Mouse (Mus musculus): ENCODE measurements at regions not wholly inside any gene's neighbourhood (a gene's known extent, or its start where the extent isn't known, plus 50 kb on each side); places are given as distances from the start of the nearest gene placed in this dataset.

GRCm38 (mm10) chr1:119282416-119282815, 139.6 kb downstream of the Inhbb start:
- no peaks in the 10 kb centered on the region for H3K27me3 ChIP-seq
- no peaks in the 10 kb centered on the region for H3K4me1 ChIP-seq
- no peak for ATAC-seq (ENCODE audit: insufficient number of reproducible peaks, insufficient read depth, low FRiP score, low TSS enrichment)
- H3K9me3 ChIP-seq = no peaks in the 10 kb centered on the region
- H3K27ac ChIP-seq = no peak overlapping the region
- H3K4me2 ChIP-seq (replicated peaks) = no peak overlapping the region
- H3K4me3 ChIP-seq = no peak overlapping the region
- no peak overlapping the region for H3K9ac ChIP-seq
- H3K36me3 ChIP-seq = no peaks in the 10 kb centered on the region
- WGBS = 83% methylated on average over 1 of the region's 1 CpGs

GRCm38 (mm10) chr1:119279261-119279660, 142.8 kb downstream of the Inhbb start:
- 73% methylated on average over 3 of the region's 3 CpGs for WGBS
- H3K4me2 ChIP-seq (replicated peaks) = no peak overlapping the region

GRCm38 (mm10) chr1:119278528-119279201, 143.4 kb downstream of the Inhbb start:
- H3K27me3 ChIP-seq = no peaks in the 10 kb centered on the region
- H3K36me3 ChIP-seq = no peaks in the 10 kb centered on the region
- H3K4me3 ChIP-seq = no peak overlapping the region
- WGBS = 78% methylated on average over 8 of the region's 8 CpGs
- ATAC-seq (ENCODE audit: insufficient number of reproducible peaks, insufficient read depth, low FRiP score, low TSS enrichment) = no peak
- H3K9me3 ChIP-seq = no peaks in the 10 kb centered on the region
- H3K4me1 ChIP-seq = no peaks in the 10 kb centered on the region
- H3K27ac ChIP-seq = no peak overlapping the region
- H3K9ac ChIP-seq = no peak overlapping the region
- no peak overlapping the region for H3K4me2 ChIP-seq (replicated peaks)

More at GRCm38 (mm10) chr1:119279261-119279660, 142.8 kb downstream of the Inhbb start:
- no peak overlapping the region for H3K27ac ChIP-seq
- H3K36me3 ChIP-seq = no peaks in the 10 kb centered on the region
- ATAC-seq (ENCODE audit: insufficient number of reproducible peaks, insufficient read depth, low FRiP score, low TSS enrichment) = no peak
- H3K9me3 ChIP-seq = no peaks in the 10 kb centered on the region
- no peak overlapping the region for H3K4me3 ChIP-seq
- no peak overlapping the region for H3K9ac ChIP-seq
- no peaks in the 10 kb centered on the region for H3K27me3 ChIP-seq
- no peaks in the 10 kb centered on the region for H3K4me1 ChIP-seq

GRCm38 (mm10) chr1:119277990-119278389, 144.1 kb downstream of the Inhbb start:
- no peaks in the 10 kb centered on the region for H3K36me3 ChIP-seq
- WGBS = 82% methylated on average over 4 of the region's 4 CpGs
- H3K27me3 ChIP-seq = no peaks in the 10 kb centered on the region

GRCm38 (mm10) chr1:119266013-119266412, 156.0 kb downstream of the Inhbb start:
- ATAC-seq (ENCODE audit: insufficient number of reproducible peaks, insufficient read depth, low FRiP score, low TSS enrichment) = no peak
- H3K36me3 ChIP-seq = no peaks in the 10 kb centered on the region
- no peak overlapping the region for H3K4me3 ChIP-seq
- no peak overlapping the region for H3K4me2 ChIP-seq (replicated peaks)
- no peaks in the 10 kb centered on the region for H3K27me3 ChIP-seq
- H3K4me1 ChIP-seq = no peaks in the 10 kb centered on the region
- WGBS = 93% methylated on average over 5 of the region's 5 CpGs
- H3K27ac ChIP-seq = no peak overlapping the region
- H3K9ac ChIP-seq = no peak overlapping the region
- H3K9me3 ChIP-seq = no peaks in the 10 kb centered on the region

More at GRCm38 (mm10) chr1:119277990-119278389, 144.1 kb downstream of the Inhbb start:
- Histone ChIP-seq H3K27ac (no peak overlapping the region), H3K4me1 (no peaks in the 10 kb centered on the region), H3K9me3 (no peaks in the 10 kb centered on the region), H3K9ac (no peak overlapping the region), H3K4me3 (no peak overlapping the region), H3K4me2 (replicated peaks) (no peak overlapping the region)
- ATAC-seq (ENCODE audit: insufficient number of reproducible peaks, insufficient read depth, low FRiP score, low TSS enrichment) = no peak

- 75% methylated on average over 10 of the region's 10 CpGs for WGBS
- no peak overlapping the region for H3K27ac ChIP-seq
- H3K36me3 ChIP-seq = no peaks in the 10 kb centered on the region
- no peak overlapping the region for H3K4me3 ChIP-seq
- no peaks in the 10 kb centered on the region for H3K27me3 ChIP-seq
- no peak overlapping the region for H3K9ac ChIP-seq
- H3K4me2 ChIP-seq (replicated peaks) = no peak overlapping the region
- no peaks in the 10 kb centered on the region for H3K9me3 ChIP-seq
- H3K4me1 ChIP-seq = no peaks in the 10 kb centered on the region
- ATAC-seq (ENCODE audit: insufficient number of reproducible peaks, insufficient read depth, low FRiP score, low TSS enrichment) = no peak
Observed at GRCm38 (mm10) chr1:119265192-119265891, 156.7 kb downstream of the Inhbb start.

GRCm38 (mm10) chr1:119259455-119259854, 162.6 kb downstream of the Inhbb start:
- no peaks in the 10 kb centered on the region for H3K36me3 ChIP-seq
- H3K4me1 ChIP-seq = no peaks in the 10 kb centered on the region
- H3K27ac ChIP-seq = no peak overlapping the region
- H3K9me3 ChIP-seq = no peaks in the 10 kb centered on the region
- no peak overlapping the region for H3K9ac ChIP-seq
- H3K4me2 ChIP-seq (replicated peaks) = no peak overlapping the region
- H3K27me3 ChIP-seq = no peaks in the 10 kb centered on the region
- no peak for ATAC-seq (ENCODE audit: insufficient number of reproducible peaks, insufficient read depth, low FRiP score, low TSS enrichment)
- H3K4me3 ChIP-seq = no peak overlapping the region
- 88% methylated on average over 9 of the region's 9 CpGs for WGBS

- no peak overlapping the region for H3K9ac ChIP-seq
- ATAC-seq (ENCODE audit: insufficient number of reproducible peaks, insufficient read depth, low FRiP score, low TSS enrichment) = no peak; the same call in 1 of the 2 replicates
- H3K4me3 ChIP-seq = no peak overlapping the region
- H3K27ac ChIP-seq = no peak overlapping the region
- H3K36me3 ChIP-seq = no peaks in the 10 kb centered on the region
- H3K9me3 ChIP-seq = no peaks in the 10 kb centered on the region
- 76% methylated on average over 8 of the region's 8 CpGs for WGBS
- H3K4me2 ChIP-seq (replicated peaks) = no peak overlapping the region
- no peaks in the 10 kb centered on the region for H3K4me1 ChIP-seq
- no peaks in the 10 kb centered on the region for H3K27me3 ChIP-seq
Observed at GRCm38 (mm10) chr1:119256769-119257168, 165.3 kb downstream of the Inhbb start.

- no peak for ATAC-seq (ENCODE audit: insufficient number of reproducible peaks, insufficient read depth, low FRiP score, low TSS enrichment)
- no peak overlapping the region for H3K27ac ChIP-seq
- H3K36me3 ChIP-seq = no peaks in the 10 kb centered on the region
- H3K9me3 ChIP-seq = no peaks in the 10 kb centered on the region
- no peaks in the 10 kb centered on the region for H3K27me3 ChIP-seq
- H3K4me3 ChIP-seq = no peak overlapping the region
- H3K4me2 ChIP-seq (replicated peaks) = no peak overlapping the region
- H3K4me1 ChIP-seq = no peaks in the 10 kb centered on the region
- WGBS = 54% methylated on average over 5 of the region's 5 CpGs
- H3K9ac ChIP-seq = no peak overlapping the region
Observed at GRCm38 (mm10) chr1:119256097-119256473, 166.0 kb downstream of the Inhbb start.

GRCm38 (mm10) chr1:119255386-119256096, 166.5 kb downstream of the Inhbb start:
- no peaks in the 10 kb centered on the region for H3K27me3 ChIP-seq
- H3K4me3 ChIP-seq = no peak overlapping the region
- no peaks in the 10 kb centered on the region for H3K36me3 ChIP-seq
- no peak overlapping the region for H3K9ac ChIP-seq
- no peak for ATAC-seq (ENCODE audit: insufficient number of reproducible peaks, insufficient read depth, low FRiP score, low TSS enrichment)
- no peak overlapping the region for H3K27ac ChIP-seq
- H3K4me2 ChIP-seq (replicated peaks) = no peak overlapping the region
- H3K9me3 ChIP-seq = no peaks in the 10 kb centered on the region
- 87% methylated on average over 20 of the region's 20 CpGs for WGBS
- H3K4me1 ChIP-seq = no peaks in the 10 kb centered on the region

- Histone ChIP-seq H3K36me3 (no peaks in the 10 kb centered on the region), H3K9me3 (no peaks in the 10 kb centered on the region), H3K4me3 (no peak overlapping the region), H3K9ac (no peak overlapping the region), H3K27me3 (no peaks in the 10 kb centered on the region), H3K4me1 (no peaks in the 10 kb centered on the region), H3K27ac (no peak overlapping the region), H3K4me2 (replicated peaks) (no peak overlapping the region)
- 81% methylated on average over 5 of the region's 5 CpGs for WGBS
- ATAC-seq (ENCODE audit: insufficient number of reproducible peaks, insufficient read depth, low FRiP score, low TSS enrichment) = no peak
Observed at GRCm38 (mm10) chr1:119254928-119255327, 167.1 kb downstream of the Inhbb start.

- ATAC-seq (ENCODE audit: insufficient number of reproducible peaks, insufficient read depth, low FRiP score, low TSS enrichment) = no peak
- 35% methylated on average over 7 of the region's 7 CpGs for WGBS
- no peaks in the 10 kb centered on the region for H3K9me3 ChIP-seq
Observed at GRCm38 (mm10) chr1:119253371-119253851, 168.6 kb downstream of the Inhbb start.

More at GRCm38 (mm10) chr1:119253371-119253851, 168.6 kb downstream of the Inhbb start:
- Histone ChIP-seq H3K4me1 (no peaks in the 10 kb centered on the region), H3K4me3 (no peak overlapping the region), H3K27ac (no peak overlapping the region), H3K9ac (no peak overlapping the region), H3K4me2 (replicated peaks) (no peak overlapping the region), H3K27me3 (no peaks in the 10 kb centered on the region), H3K36me3 (no peaks in the 10 kb centered on the region)

Data from embryonic facial prominence, embryonic 12.5 days (tissue).